Mouse (Mus musculus): ENCODE data around the gene Igfbp7.

Igfbp7 gene

DNA sequence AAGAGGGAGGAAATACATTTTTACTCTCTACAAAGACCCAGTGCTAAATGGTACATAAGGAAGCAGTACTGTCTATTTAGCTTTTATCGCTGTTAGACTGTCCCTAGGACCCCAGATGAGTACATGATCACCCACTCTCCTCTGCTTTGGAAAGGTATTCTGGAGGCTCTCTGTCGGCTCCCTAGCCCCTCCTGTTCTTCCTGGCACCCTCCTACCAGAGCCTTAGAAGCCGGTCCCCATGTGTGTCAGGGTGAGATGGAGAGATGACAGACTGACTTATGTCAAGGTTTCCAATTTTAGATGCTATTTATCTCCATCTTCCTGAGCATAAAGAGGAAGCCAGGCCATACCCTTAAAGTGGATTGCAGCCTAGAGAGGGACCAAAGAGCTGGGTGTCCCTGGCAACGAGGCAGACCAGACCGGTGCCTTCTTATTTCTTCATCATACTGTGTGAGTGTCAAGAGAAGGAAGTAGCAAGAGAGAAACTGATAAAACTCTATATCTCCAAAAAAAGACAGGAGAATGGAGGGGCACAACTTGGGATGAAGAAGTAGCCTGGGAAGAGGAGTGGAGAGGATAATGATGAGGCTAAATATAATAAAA lies 2.3 kb downstream of the Igfbp7 start:
- DNase-seq (ENCODE audit: low read depth, low spot score), result no peak

DNA sequence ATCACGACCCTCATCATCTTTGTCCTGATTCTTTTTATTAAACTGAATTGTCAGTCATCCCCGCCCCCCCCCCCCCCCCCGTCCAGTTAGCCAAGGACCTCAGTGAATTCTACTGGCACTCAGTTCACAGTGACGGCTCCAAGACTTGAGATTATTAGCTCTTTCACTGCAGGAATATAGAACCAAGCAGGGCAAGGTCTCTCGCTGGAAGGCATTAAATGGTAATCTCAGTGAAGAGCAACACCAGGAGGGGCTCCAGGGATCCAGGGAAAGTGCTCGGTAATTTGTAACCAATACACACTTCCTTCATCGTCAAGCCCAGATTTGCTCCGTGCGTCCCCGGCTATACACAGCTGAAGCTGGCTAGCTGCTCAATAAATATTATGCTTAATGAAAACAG lies 2.9 kb downstream of the Igfbp7 start:
- no peak for DNase-seq (ENCODE audit: low read depth, low spot score)

- no peak for DNase-seq (ENCODE audit: low read depth, low spot score)
Measured at GRCm38 (mm10) chr5:77402901-77403300, 4.9 kb downstream of the Igfbp7 start.

DNA sequence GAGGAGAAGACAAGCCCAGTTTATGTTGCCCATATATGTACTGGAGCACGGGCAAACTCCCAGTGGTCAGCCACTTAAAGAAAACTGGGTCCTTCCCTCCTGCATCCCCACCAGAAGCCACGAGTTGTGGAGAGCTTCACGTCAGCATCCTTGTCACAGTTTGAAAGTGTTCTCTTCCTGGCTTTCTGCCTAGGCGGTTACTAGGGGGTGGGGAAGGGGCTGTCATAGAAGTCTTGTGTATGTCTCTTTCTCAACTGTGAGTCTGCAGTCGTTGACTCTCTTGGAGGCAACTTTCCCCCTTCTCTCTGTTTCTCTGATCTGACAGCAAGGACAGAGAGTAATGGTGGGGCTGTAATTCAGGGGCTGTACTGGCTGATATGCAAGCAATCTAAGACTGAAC lies 5.7 kb downstream of the Igfbp7 start:
- no peak for DNase-seq (ENCODE audit: low read depth, low spot score)

DNA sequence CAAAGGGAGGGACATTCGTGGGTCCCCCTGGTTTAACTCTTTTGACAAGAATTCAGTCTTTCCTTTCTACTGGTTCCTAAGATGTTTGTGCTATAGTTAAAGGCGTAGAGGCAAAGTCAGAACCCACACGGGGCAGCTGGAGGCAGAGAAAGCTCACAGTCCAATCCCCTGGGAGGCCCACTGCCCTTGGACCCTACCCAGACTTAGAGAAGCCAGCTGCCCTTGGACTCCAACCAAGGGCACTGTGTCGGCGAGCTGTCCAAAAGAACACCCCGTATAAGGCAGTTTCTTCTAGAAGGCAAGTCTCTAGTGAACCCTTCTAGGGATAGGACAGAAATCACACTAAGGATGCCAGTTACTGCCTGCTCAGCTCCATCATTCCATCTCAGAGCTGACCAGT lies 7.0 kb downstream of the Igfbp7 start:
- no peak for DNase-seq (ENCODE audit: low read depth, low spot score)

DNA sequence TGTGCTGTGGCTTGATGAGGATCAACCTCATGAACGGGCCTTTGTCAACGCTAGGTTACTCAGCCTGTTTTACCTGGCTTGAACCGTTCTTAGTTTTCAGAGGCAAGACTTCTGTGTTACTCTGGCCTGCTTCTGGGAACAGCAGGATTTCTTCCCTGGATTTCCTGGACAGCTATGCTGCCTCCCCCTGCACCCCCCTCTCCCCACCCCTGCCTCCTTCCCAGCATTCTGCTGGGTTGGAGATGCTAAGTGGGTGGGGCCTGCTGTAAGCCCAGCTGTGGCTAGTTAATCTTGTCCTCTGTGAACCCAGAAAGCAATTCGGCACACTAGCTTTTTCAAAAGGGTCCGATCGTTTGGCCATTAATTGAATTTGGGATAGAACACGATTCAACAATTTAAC lies 7.7 kb downstream of the Igfbp7 start:
- DNase-seq (ENCODE audit: low read depth, low spot score), result no peak

- no peak for DNase-seq (ENCODE audit: low read depth, low spot score)
Measured at GRCm38 (mm10) chr5:77399076-77399475, 8.8 kb downstream of the Igfbp7 start.

DNA sequence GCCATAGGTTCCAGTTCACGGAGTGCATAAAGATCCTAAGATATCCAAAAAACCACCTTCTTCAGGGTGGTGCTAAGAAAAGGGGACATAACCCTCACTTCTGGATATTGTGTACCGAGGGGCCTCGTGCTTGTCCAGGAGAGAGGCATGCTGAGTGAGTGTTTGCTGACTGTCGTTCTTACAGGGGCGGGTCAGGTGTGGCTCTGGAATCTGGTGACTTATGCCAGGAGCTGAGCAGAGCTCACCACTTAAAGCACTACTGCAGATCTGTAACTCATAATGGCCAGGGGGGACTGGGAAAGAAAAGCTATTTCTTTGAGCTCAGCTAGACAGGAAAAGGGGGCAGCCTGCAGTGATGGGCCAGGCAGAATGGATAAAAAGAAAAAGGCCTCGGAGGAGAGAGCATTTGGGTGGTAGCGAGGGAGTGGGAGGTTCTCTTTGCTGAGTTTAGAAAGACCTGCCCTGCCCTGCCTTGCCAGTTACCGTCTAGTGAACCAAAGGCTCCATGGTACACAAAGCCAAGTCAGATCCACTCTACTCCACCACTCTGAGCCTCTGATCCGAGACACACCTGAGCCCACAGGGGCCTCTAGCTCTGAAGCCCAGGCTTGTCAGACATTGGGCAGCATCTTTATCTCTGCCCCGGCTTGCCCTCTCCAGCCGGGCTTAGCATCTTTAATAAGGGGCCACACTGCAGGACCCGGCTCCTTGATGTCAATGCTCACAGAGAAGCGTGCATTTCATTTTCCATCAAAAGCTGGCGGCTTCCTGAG lies 9.4 kb downstream of the Igfbp7 start:
- no peak for DNase-seq (ENCODE audit: low read depth, low spot score)

GRCm38 (mm10) chr5:77393990-77394618 lies 13.7 kb downstream of the Igfbp7 start:
- DNase-seq (ENCODE audit: low read depth, low spot score), result no peak

DNA sequence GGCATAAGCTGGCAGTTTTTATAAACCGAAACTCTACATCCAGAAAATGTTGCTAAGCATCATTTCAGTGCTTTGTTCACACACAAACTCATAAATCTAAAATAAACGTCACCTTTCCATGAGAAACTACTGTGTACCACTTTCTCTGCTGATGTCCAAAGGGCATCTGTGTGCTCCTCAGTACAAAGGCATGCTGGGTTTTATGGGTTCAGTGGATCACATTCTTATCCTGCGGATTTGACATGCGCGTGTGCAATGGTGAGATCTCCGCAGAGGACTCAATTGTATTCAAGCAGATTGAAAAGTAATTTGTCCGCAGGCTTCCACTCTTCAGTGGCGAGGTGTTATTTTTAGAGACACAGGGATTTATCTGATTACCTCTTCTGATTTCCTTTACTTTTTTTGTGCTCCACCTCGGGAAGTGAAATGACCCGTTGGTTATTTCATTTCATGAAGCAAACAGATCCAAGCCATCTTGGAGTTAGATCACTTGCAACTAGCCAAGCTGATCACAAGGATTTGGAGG lies 14.7 kb downstream of the Igfbp7 start:
- no peak for DNase-seq (ENCODE audit: low read depth, low spot score)

DNA sequence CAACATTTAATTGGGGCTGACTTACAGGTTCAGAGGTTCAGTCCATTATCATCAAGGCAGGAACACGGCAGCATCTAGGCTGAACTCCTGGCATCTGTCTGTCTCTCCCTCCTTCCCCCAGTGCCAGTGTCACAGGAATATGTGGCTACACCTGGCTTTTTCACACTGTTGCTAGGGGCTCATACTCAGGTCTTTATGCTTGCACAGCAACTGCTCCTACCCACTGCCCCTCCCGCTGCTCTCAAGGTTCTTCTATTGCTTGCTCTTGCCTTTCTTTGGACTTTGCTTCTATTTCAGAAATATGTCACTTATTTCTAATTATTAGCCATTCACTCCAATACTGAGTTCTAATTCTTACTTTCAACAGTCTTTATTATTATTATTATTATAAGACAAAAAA lies 17.6 kb downstream of the Igfbp7 start:
- no peak for DNase-seq (ENCODE audit: low read depth, low spot score)

DNA sequence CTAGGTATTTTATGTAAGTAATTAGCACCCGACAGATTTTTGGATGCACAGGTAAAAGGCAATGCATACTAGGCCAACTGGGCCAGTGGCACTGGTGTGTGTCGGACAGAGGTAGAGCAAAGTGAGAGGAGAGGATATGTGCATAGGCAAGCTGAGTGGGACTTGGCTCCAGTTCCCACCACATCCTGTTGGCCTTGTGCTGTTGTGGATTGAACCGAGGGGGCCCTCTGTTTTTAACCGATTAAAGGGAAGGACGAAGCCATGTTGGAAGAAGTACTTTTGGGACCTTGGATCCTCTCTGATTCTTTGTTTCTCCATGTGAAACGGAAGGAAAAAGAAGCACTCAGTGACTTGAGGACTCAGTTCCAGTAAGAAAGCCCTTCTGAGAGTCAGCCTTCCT lies 19.5 kb downstream of the Igfbp7 start:
- no peak for DNase-seq (ENCODE audit: low read depth, low spot score)

GRCm38 (mm10) chr5:77387414-77387704 lies 20.5 kb downstream of the Igfbp7 start:
- no peak for DNase-seq (ENCODE audit: low read depth, low spot score)

DNA sequence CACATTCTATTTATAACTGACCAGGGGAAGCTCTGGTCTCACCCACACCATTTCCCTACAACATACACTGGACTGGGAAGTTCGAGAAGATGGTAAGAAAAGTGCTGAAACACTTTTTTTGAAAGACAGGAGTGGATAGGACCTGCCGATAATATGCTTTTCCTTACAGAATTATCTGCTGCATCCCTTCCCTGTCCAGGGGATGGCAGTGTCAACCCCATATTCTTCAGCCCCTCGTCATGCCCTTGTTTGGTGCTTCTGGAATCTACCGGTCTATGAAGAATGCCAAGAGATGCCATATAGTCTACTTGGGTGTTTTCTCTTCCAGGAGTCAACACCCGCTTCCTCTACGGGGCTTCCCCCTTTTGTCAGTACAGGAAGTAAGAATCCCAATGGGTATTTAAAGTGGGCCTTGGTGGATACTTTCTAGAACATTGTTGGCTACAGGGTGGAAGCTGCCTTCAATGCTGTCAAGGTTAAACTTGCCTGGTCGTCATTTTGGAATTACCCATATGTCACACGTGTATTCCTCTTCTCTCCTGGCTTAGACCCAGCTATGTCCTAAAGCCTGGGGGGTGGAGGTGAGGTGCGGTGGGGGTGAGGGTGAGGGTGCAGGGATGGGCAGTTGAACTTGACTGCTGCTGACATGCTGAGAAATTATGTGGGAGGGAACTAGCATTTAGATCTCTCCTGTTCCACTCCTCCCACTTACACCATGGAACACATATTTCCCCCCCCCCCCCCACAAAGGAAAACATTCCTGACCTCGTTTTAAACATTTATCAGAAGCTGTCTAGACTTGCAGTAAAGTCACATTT lies 21.0 kb downstream of the Igfbp7 start:
- DNase-seq (ENCODE audit: low read depth, low spot score), result no peak

- DNase-seq (ENCODE audit: low read depth, low spot score), result no peak
Measured at GRCm38 (mm10) chr5:77385900-77386595, 21.8 kb downstream of the Igfbp7 start.

DNA sequence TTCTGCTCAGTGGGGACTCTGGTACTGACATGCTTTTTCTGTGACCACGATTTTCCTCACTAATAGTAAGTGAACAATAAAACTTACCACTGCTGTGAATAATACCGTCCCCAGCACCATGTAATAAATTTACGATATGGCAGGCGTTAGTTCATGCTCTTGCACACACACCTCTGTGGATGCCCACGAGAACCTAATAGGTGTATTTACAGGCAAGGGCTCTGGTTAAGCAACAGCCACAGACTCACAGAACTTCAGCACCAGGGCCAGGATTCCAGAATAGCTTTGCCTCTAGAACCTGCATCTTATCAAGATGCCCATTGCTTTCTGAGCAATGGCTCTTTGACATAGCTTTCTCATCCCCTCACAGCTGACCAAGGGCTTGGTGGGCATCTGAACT lies 22.6 kb downstream of the Igfbp7 start:
- DNase-seq (ENCODE audit: low read depth, low spot score), result no peak

GRCm38 (mm10) chr5:77384724-77385123 lies 23.1 kb downstream of the Igfbp7 start:
- DNase-seq (ENCODE audit: low read depth, low spot score), result no peak

DNA sequence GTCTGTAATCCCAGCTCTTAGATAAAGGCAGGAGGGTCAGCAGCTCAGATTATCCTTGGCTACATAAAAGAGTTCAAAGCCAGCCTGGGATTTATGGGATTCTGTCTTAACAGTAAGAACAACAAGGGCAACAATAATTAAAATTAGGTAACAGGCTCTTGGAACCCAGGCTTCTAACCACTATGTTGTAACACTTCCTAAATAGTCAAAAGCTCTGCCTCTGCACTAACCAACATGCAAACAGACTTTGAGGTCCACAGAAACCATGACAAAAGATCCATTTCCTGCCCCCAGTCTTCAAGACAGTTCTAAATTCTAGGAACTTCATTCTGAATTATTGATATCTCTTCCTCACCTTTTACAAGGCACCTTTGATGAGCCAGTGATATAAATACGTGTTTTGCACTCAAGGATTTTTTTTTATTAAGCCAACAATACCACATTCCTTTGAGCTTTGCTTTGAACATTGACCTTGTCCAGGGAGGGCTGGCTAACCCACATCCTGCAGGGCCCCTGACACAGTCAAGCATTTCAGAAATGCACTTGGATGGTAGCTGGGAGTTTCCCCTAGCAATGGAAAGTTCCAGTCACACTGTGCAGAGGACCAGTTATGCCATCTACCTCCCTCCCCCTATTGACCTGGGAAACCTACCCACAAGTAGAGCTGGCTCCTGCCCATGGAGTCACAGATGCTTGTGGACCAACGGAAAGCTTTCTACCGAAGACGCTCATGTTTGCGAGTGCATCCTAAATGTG lies 23.9 kb downstream of the Igfbp7 start:
- DNase-seq (ENCODE audit: low read depth, low spot score), result no peak

GRCm38 (mm10) chr5:77381686-77382085 lies 26.2 kb downstream of the Igfbp7 start:
- DNase-seq (ENCODE audit: low read depth, low spot score), result no peak

GRCm38 (mm10) chr5:77381283-77381682 lies 26.6 kb downstream of the Igfbp7 start:
- DNase-seq (ENCODE audit: low read depth, low spot score), result no peak

All from c-Kit-negative CD71-positive TER-119-positive erythroid progenitor cells, embryonic 14.5 days (primary cell).